Mouse (Mus musculus): ENCODE results near the gene Galm.

- TF ChIP-seq CTCF (IDR thresholded peaks at IDR 0.05; ENCODE audit: control insufficient read depth, insufficient read depth, low read length) (no peak), POLR2A (IDR thresholded peaks at IDR 0.05; ENCODE audit: borderline replicate concordance, control insufficient read depth, low read depth, low read length) (no peak)
Measured at GRCm38 (mm10) chr17:80145771-80146170, 18.5 kb downstream of the Galm start.

All from bone marrow, adult 2 months (tissue).